Mouse (Mus musculus) cortical plate, adult 2 months (tissue): ENCODE results near the gene Ppm1n.

Source experiments
- CTCF ChIP-seq: fragments of 200-500 bp; IDR thresholded peaks from 2 replicates; pipeline ENCODE4 v1.5.1; 2011; ENCODE audit warnings: mild to moderate bottlenecking, control low read depth, low read length; ENCODE audit not compliant: insufficient read depth; ENCODE audit errors: extremely low read depth
- POLR2A ChIP-seq: fragments of 200-500 bp; IDR thresholded peaks from 2 replicates; pipeline ENCODE4 v1.6.1; 2011; ENCODE audit warnings: mild to moderate bottlenecking, low read length, control low read depth; ENCODE audit not compliant: insufficient read depth; ENCODE audit errors: extremely low read depth

GRCm38 (mm10) chr7:19279581-19280114, at the start of gene Ppm1n:
- no peak for TF ChIP-seq CTCF
- no peak for TF ChIP-seq POLR2A
